Mouse (Mus musculus): Measurements from ENCODE around the gene Acer1. TPM values are rescaled to one million over a fixed set of nuclear protein-coding genes. Genes with fewer than 3 reads are reported as not detected.

Acer1 gene
- not detected for polyA plus RNA-seq (2014; fragmentation: Illumina TruSeq; extraction: RNeasy Lipid Tissue Mini Kit (QIAGEN cat#74804); ENCODE audit: low read depth, low replicate concordance)

DNA sequence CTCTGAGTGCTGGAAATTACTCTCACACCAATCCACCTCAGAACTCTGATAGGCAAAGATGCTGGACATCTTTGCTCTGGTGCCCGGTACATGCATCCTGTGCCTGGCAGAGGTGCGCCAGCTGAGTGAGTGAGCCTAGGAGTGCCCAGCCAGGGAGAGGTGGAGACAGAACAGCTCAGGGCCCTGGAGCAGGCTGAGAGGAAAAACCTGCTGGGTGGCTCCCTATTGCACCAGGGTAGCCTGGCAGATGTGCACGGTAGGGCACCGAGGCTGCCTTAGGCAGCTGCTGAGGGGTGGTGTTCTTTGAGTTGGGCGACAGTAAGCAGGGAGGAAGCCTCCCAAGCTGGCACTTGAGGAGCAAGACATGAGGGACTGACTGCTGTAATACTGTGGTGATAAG, at the start of gene Acer1:
Gene Acer1, minus strand, starts transcription at position 114 of the 400 bp plus-strand sequence.

GRCm38 (mm10) chr17:57030931-57031660, 49.2 kb upstream of the Acer1 start, which contains the start of gene Khsrp:
Gene Khsrp, minus strand, starts transcription at chr17:57031522.

GRCm38 (mm10) chr17:57011236-57012141, 29.6 kb upstream of the Acer1 start, which contains the start of the genes Gtf2f1 and Gm17949:
Gene Gtf2f1, minus strand, starts transcription at chr17:57011288.
Gene Gm17949, plus strand, starts transcription at chr17:57011469.

DNA sequence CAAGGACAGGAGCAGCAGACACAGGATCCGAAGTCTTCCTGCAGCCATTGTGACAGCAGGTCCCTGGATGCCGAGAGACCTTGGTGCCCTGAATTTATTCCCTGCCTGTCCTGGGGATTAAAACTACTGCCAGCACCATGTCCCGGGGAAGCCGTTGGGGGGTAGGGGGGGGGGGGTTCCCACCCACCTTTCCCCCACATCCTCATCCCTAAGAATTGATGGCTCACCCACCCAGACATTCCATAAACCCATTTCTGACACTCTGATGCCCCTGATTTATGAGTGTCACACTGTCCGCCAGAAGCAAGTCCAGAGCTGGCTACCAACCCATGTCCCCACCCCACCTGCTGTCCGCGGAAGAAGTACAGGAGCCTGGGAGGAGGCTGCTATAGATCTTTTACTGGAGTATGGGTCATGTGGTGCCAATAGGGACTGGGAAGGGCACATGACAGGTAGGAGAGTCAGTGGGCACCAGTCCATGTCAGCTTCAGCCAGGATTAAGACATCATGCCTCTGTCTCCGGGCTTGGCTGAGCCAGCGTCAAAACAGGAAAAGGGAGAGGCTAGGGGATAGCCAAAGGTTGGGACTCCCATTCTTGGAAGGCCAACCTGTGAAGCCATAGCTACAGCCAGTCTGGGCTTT, 18.2 kb upstream of the Acer1 start, which contains the start of gene Pspn:
Gene Pspn, minus strand, starts transcription at position 51 of the 642 bp plus-strand sequence.

DNA sequence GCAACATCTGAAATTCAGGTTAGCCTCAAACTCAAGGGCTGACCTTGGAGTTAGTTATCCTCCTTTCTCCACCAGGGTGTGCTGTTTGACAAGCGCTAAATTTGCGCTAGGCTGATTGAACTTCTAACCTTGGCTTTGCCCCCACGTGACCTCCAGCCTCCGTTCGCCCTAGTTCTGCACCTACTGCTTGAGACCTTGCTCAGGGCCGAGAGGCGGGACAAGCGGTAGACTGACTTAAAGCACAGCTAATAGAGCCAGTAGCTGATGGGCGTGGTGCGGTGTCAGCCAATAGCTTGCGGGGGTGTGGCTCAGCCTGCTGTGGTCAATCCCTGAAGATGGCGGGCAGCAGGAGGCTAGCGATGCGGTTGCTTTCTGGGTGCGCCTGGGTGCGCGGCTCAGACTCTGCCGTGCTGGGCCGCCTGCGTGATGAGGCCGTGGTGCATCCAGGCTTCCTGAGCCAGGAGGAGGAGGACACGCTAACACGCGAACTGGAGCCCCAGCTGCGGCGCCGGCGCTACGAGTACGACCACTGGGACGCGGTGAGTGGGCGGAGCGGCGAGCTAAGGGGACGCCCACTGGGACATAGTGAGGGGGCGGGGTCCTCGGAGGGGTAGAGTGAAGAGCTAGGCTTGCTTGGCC, 15.2 kb upstream of the Acer1 start, which contains the start of gene Alkbh7:
Gene Alkbh7, plus strand, starts transcription at position 311 of the 639 bp plus-strand sequence.

GRCm38 (mm10) chr17:56990115-56990746, 8.3 kb upstream of the Acer1 start, which contains the start of gene Clpp:
Gene Clpp, plus strand, starts transcription at chr17:56990305.

GRCm38 (mm10) chr17:56935363-56936131, 46.4 kb downstream of the Acer1 start, which contains the start of gene Mllt1:
Gene Mllt1, minus strand, starts transcription at chr17:56935415.

Other genes starting within 250 kb of the Acer1 start
- 3.1 TPM for gene Nrtn, start 224.6 kb downstream of the Acer1 start, polyA plus RNA-seq (2014; fragmentation: Illumina TruSeq; extraction: RNeasy Lipid Tissue Mini Kit (QIAGEN cat#74804); ENCODE audit: low read depth, low replicate concordance)
- gene Dus3l, start 217.4 kb downstream of the Acer1 start, polyA plus RNA-seq (2014; fragmentation: Illumina TruSeq; extraction: RNeasy Lipid Tissue Mini Kit (QIAGEN cat#74804); ENCODE audit: low read depth, low replicate concordance) = 27.7 TPM
- gene Prr22, start 211.9 kb downstream of the Acer1 start, polyA plus RNA-seq (2014; fragmentation: Illumina TruSeq; extraction: RNeasy Lipid Tissue Mini Kit (QIAGEN cat#74804); ENCODE audit: low read depth, low replicate concordance) = 3.3 TPM
- gene Rfx2, start 151.1 kb downstream of the Acer1 start, polyA plus RNA-seq (2014; fragmentation: Illumina TruSeq; extraction: RNeasy Lipid Tissue Mini Kit (QIAGEN cat#74804); ENCODE audit: low read depth, low replicate concordance) = 12.6 TPM
- 4.8 TPM for gene Acsbg2, start 107.7 kb downstream of the Acer1 start, polyA plus RNA-seq (2014; fragmentation: Illumina TruSeq; extraction: RNeasy Lipid Tissue Mini Kit (QIAGEN cat#74804); ENCODE audit: low read depth, low replicate concordance)
- 1.8 TPM for gene 1700061G19Rik, start 106.6 kb downstream of the Acer1 start, polyA plus RNA-seq (2014; fragmentation: Illumina TruSeq; extraction: RNeasy Lipid Tissue Mini Kit (QIAGEN cat#74804); ENCODE audit: low read depth, low replicate concordance)
- 23.0 TPM for gene Mllt1, start 46.7 kb downstream of the Acer1 start, polyA plus RNA-seq (2014; fragmentation: Illumina TruSeq; extraction: RNeasy Lipid Tissue Mini Kit (QIAGEN cat#74804); ENCODE audit: low read depth, low replicate concordance)
- gene Clpp, start 8.2 kb upstream of the Acer1 start, polyA plus RNA-seq (2014; fragmentation: Illumina TruSeq; extraction: RNeasy Lipid Tissue Mini Kit (QIAGEN cat#74804); ENCODE audit: low read depth, low replicate concordance) = 74.2 TPM
- gene Alkbh7, start 15.2 kb upstream of the Acer1 start, polyA plus RNA-seq (2014; fragmentation: Illumina TruSeq; extraction: RNeasy Lipid Tissue Mini Kit (QIAGEN cat#74804); ENCODE audit: low read depth, low replicate concordance) = 21.7 TPM
- not detected for gene Pspn, start 17.9 kb upstream of the Acer1 start, polyA plus RNA-seq (2014; fragmentation: Illumina TruSeq; extraction: RNeasy Lipid Tissue Mini Kit (QIAGEN cat#74804); ENCODE audit: low read depth, low replicate concordance)
- 54.6 TPM for gene Gtf2f1, start 29.2 kb upstream of the Acer1 start, polyA plus RNA-seq (2014; fragmentation: Illumina TruSeq; extraction: RNeasy Lipid Tissue Mini Kit (QIAGEN cat#74804); ENCODE audit: low read depth, low replicate concordance)
- 0.53 TPM for gene Gm17949, start 29.3 kb upstream of the Acer1 start, polyA plus RNA-seq (2014; fragmentation: Illumina TruSeq; extraction: RNeasy Lipid Tissue Mini Kit (QIAGEN cat#74804); ENCODE audit: low read depth, low replicate concordance)
- 48.9 TPM for gene Khsrp, start 49.4 kb upstream of the Acer1 start, polyA plus RNA-seq (2014; fragmentation: Illumina TruSeq; extraction: RNeasy Lipid Tissue Mini Kit (QIAGEN cat#74804); ENCODE audit: low read depth, low replicate concordance)
- 0.43 TPM for gene Slc25a41, start 59.5 kb upstream of the Acer1 start, polyA plus RNA-seq (2014; fragmentation: Illumina TruSeq; extraction: RNeasy Lipid Tissue Mini Kit (QIAGEN cat#74804); ENCODE audit: low read depth, low replicate concordance)
- 30.2 TPM for gene Crb3, start 77.0 kb upstream of the Acer1 start, polyA plus RNA-seq (2014; fragmentation: Illumina TruSeq; extraction: RNeasy Lipid Tissue Mini Kit (QIAGEN cat#74804); ENCODE audit: low read depth, low replicate concordance)
- gene Slc25a23, start 77.7 kb upstream of the Acer1 start, polyA plus RNA-seq (2014; fragmentation: Illumina TruSeq; extraction: RNeasy Lipid Tissue Mini Kit (QIAGEN cat#74804); ENCODE audit: low read depth, low replicate concordance) = 57.3 TPM
- 4.7 TPM for gene Dennd1c, start 96.4 kb upstream of the Acer1 start, polyA plus RNA-seq (2014; fragmentation: Illumina TruSeq; extraction: RNeasy Lipid Tissue Mini Kit (QIAGEN cat#74804); ENCODE audit: low read depth, low replicate concordance)
- gene Tubb4a, start 105.7 kb upstream of the Acer1 start, polyA plus RNA-seq (2014; fragmentation: Illumina TruSeq; extraction: RNeasy Lipid Tissue Mini Kit (QIAGEN cat#74804); ENCODE audit: low read depth, low replicate concordance) = 2.8 TPM
- not detected for gene Tnfsf9, start 123.2 kb upstream of the Acer1 start, polyA plus RNA-seq (2014; fragmentation: Illumina TruSeq; extraction: RNeasy Lipid Tissue Mini Kit (QIAGEN cat#74804); ENCODE audit: low read depth, low replicate concordance)
- not detected for gene Cd70, start 167.7 kb upstream of the Acer1 start, polyA plus RNA-seq (2014; fragmentation: Illumina TruSeq; extraction: RNeasy Lipid Tissue Mini Kit (QIAGEN cat#74804); ENCODE audit: low read depth, low replicate concordance)
- gene Tnfsf14, start 212.1 kb upstream of the Acer1 start, polyA plus RNA-seq (2014; fragmentation: Illumina TruSeq; extraction: RNeasy Lipid Tissue Mini Kit (QIAGEN cat#74804); ENCODE audit: low read depth, low replicate concordance) = 0.69 TPM
- gene C3, start 246.0 kb upstream of the Acer1 start, polyA plus RNA-seq (2014; fragmentation: Illumina TruSeq; extraction: RNeasy Lipid Tissue Mini Kit (QIAGEN cat#74804); ENCODE audit: low read depth, low replicate concordance) = 356 TPM